Mouse (Mus musculus) liver, embryonic 14.5 days (tissue): ENCODE measurements around the gene D930007J09Rik. TPM values are rescaled to one million over a fixed set of nuclear protein-coding genes. Genes with fewer than 3 reads are reported as not detected.
A peak's percentile ranks its signal among the peaks of the same experiment; 100 is the strongest.

ENCODE experiments used
- ATAC-seq: fragments of 200-750 bp; cut with Nextera tagmentation; 2 replicates; pipeline ENCODE4 v1.8.0; 2017; ENCODE audit warnings: moderate number of reproducible peaks, mild to moderate bottlenecking, moderate library complexity; ENCODE audit not compliant: insufficient read depth
- DNase-seq, 3 experiments: peaks; one replicate each; pipeline ENCODE4 v3.0.0-alpha.2; 2012 to 2013; ENCODE audit warnings: low read depth in 3 of 3, low spot score in 3 of 3
- H3K27ac ChIP-seq: fragments of 300-500 bp; sonication (generic); 2 replicates; pipeline ENCODE4 v1.5.1; 2014; ENCODE audit warnings: moderate library complexity, mild to moderate bottlenecking, control low read depth, inconsistent platforms
- H3K27me3 ChIP-seq: fragments of 300-500 bp; sonication (generic); 2 replicates; pipeline ENCODE4 v1.6.1; 2014; ENCODE audit warnings: mild to moderate bottlenecking, low read length, moderate library complexity; ENCODE audit not compliant: control insufficient read depth, insufficient read depth
- H3K36me3 ChIP-seq: fragments of 300-500 bp; sonication (generic); replicated peaks from 2 replicates; pipeline ENCODE4 v1.6.1; 2014; ENCODE audit warnings: low read depth; ENCODE audit not compliant: control insufficient read depth, insufficient read depth
- H3K4me1 ChIP-seq, 2 experiments: fragments of 200-500 bp in 1 of 2; fragments of 300-500 bp in 1 of 2; sonication (generic) in 1 of 2; replicated peaks; 2 replicates each; pipeline ENCODE4 v1.6.1; 2012 to 2014; ENCODE audit warnings: antibody characterized with exemption in 1 of 2, inconsistent platforms in 1 of 2, low read length in 1 of 2; ENCODE audit not compliant: control insufficient read depth in 2 of 2, insufficient read depth in 2 of 2
- H3K4me2 ChIP-seq: fragments of 300-500 bp; sonication (generic); 2 replicates; pipeline ENCODE4 v1.6.1; 2014; ENCODE audit warnings: low read depth, mild to moderate bottlenecking, control low read depth, moderate library complexity
- H3K4me3 ChIP-seq, 2 experiments: fragments of 200-500 bp in 1 of 2; fragments of 300-500 bp in 1 of 2; sonication (generic) in 1 of 2; 2 replicates each; pipeline ENCODE4 v1.5.1; 2012 to 2014; ENCODE audit warnings: low read depth in 2 of 2, low read length in 2 of 2, mild to moderate bottlenecking in 2 of 2, control low read depth in 1 of 2, inconsistent platforms in 1 of 2, moderate library complexity in 1 of 2; ENCODE audit not compliant: insufficient read depth in 1 of 2
- H3K9ac ChIP-seq: fragments of 300-500 bp; sonication (generic); replicated peaks from 2 replicates; pipeline ENCODE4 v1.6.1; 2014; ENCODE audit warnings: mild to moderate bottlenecking, control low read depth, moderate library complexity
- H3K9me3 ChIP-seq: fragments of 300-500 bp; sonication (generic); 2 replicates; pipeline ENCODE4 v1.6.1; 2016; ENCODE audit warnings: low read length, mixed read lengths; ENCODE audit not compliant: control insufficient read depth
- CTCF ChIP-seq: IDR thresholded peaks from 2 replicates; pipeline ENCODE4 v1.5.1; 2016; ENCODE audit warnings: antibody characterized with exemption, low read depth, control low read depth
- EP300 ChIP-seq: IDR thresholded peaks from 2 replicates; pipeline ENCODE4 v1.6.1; 2016; ENCODE audit warnings: antibody characterized with exemption, low read depth
- WGBS: fragments of 180-500 bp; shearing (Covaris S2); extraction: QIAGEN DNeasy Blood & Tissue Kit; methylation state at CpG from one replicate; pipeline ENCODE4 v1.1.7; 2014; ENCODE audit not compliant: insufficient replicate concordance; 5-methylcytosine and 5-hydroxymethylcytosine counted together
- polyA plus RNA-seq, 2 experiments: library from polyadenylated mRNA; depleted of rRNA in 1 of 2; stranded (reverse) in 1 of 2; unstranded in 1 of 2; fragments of >200 nt; fragmentation: Nextera tagmentation in 1 of 2; extraction: Ambion mirVana in 1 of 2; gene quantifications; 2 replicates each; pipeline versions ENCODE4 v1.2.1 to v1.2.3; 2012 to 2014

D930007J09Rik gene
- polyA plus RNA-seq, 2 experiments: not detected

DNA sequence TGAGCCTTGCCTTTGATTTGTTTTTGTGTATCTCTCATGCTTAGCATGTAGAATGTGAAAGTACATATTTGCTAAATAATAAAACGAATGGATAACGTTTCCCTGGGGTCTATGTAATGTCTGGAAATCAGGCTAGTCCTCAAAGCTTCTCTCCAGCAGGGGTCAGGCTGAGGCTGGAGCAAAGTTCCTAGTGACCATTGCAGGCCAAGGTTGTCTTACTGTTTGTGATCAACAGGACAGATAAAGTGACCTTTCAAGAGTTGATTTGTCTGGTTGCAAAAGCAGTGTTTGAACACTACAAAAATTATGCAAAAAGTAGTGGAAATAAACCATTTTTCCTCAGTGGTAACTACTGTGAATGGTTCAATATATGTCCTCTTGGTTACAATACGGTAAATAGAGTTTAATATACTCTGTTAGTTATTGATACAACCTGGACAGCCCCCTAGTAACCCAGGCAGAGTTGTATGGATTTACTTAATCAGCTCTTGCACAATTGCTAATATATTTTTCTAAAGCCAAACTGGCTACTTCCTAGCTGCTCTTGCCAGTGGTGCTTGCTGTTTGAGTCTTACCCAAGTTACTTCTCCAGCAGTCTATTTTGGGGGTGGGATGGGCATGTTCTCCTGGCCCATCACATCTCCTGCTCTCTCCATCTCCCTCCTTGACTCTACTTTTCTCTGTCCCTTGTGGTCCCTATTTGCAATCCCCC is 24.6 kb upstream of the D930007J09Rik start:
- no peaks in the 10 kb centered on the region for H3K9me3 ChIP-seq
- H3K36me3 ChIP-seq: peaks cover 3% of the 10 kb centered on the region; the same call in 1 of the 2 replicates
- no peak overlapping the region for H3K27ac ChIP-seq
- no peaks in the 10 kb centered on the region for H3K27me3 ChIP-seq
- no peak overlapping the region for H3K4me2 ChIP-seq
- no peak for DNase-seq
- no peak for ATAC-seq
- 57% methylated on average over 3 of the region's 3 CpGs for WGBS
- H3K4me1 ChIP-seq: peaks cover 0 to 3% of the 10 kb centered on the region in 2 experiments; a peak in 2 of 4 replicates
- H3K9ac ChIP-seq: no peak overlapping the region
- H3K4me3 ChIP-seq: no peak overlapping the region
- TF ChIP-seq CTCF (peak; percentile 31; the same call in 1 of the 2 replicates), EP300 (no peak)

DNA sequence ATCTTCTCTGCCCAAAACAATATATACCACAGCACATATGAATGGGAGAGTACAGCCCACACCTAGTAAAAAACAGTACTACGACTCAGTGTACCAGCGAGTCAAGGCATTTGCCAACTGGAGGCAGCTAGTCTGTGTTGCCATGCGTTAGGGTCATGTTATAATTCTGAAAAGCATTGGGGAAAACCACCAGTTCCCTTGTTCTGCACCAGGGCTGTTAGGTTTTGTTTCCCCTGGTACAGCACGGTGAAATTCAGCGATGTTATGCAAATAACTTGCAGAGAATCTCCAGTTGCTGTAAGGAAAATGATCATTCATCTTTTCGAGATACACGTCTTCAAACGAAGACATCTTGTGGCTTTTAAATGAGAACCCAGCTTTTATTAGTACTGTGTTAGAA is 22.9 kb upstream of the D930007J09Rik start:
- WGBS: 74% methylated on average over 8 of the region's 8 CpGs
- ATAC-seq: no peak

DNA sequence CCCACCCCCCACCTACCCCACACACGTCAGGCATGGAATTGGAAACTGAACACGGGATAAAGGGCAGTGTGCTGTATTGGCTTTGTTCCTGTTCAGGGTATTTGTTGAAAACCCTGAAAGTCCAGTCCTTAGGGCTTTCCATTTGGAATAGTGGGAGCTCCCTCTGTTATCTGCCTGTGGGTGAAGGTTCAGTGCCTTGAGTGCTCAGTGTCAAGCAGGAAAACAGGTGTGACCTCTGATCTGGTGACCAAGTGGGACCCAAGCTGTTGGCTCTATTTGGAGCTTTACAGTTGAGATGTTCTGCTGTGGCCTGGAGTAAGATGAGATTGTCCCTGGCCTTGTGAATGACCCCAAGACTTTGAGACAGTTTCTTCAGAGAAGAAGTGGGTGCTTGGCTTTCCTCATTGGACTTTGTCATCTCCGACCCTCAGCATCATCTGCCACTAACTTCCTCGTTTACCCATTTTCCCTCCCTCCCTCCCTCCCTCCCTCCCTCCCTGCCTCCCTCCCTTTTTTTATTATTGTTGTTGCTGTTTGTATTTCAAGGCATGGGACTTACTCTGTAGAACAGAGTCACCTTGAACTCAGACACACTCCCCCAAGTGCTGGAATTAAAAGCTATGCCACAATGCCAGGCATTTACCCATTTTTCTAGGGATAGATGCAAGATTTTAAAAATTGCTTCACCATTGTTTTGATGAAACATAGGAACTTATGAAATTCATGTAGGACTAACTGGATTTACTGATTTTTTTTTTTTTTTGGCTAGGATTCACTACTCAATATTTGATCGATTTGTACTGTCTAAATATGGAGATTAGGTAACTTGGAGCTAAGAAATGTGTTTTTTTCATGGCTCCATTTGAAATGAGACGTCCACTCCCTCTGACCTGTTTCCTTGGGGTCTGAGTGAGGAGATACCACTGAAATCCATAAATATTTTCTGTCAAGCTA is 22.0 kb upstream of the D930007J09Rik start:
- Histone ChIP-seq H3K36me3 (peaks cover 4% of the 10 kb centered on the region), H3K27me3 (no peaks in the 10 kb centered on the region), H3K4me1 (no peaks in the 10 kb centered on the region), H3K4me3 (no peak overlapping the region), H3K4me2 (no peak overlapping the region), H3K9ac (no peak overlapping the region), H3K9me3 (no peaks in the 10 kb centered on the region), H3K27ac (no peak overlapping the region)
- WGBS: 54% methylated on average over 6 of the region's 6 CpGs
- no peak for TF ChIP-seq CTCF
- no peak for TF ChIP-seq EP300
- no peak for DNase-seq
- no peak for ATAC-seq

More for the DNA sequence above, 22.9 kb upstream of the D930007J09Rik start:
- TF ChIP-seq CTCF (no peak), EP300 (no peak)
- no peaks in the 10 kb centered on the region for H3K4me1 ChIP-seq
- no peak overlapping the region for H3K27ac ChIP-seq
- H3K9ac ChIP-seq: no peak overlapping the region
- H3K9me3 ChIP-seq: no peaks in the 10 kb centered on the region
- H3K27me3 ChIP-seq: no peaks in the 10 kb centered on the region
- peaks cover 3% of the 10 kb centered on the region for H3K36me3 ChIP-seq
- H3K4me3 ChIP-seq: no peak overlapping the region
- DNase-seq: no peak
- no peak overlapping the region for H3K4me2 ChIP-seq

DNA sequence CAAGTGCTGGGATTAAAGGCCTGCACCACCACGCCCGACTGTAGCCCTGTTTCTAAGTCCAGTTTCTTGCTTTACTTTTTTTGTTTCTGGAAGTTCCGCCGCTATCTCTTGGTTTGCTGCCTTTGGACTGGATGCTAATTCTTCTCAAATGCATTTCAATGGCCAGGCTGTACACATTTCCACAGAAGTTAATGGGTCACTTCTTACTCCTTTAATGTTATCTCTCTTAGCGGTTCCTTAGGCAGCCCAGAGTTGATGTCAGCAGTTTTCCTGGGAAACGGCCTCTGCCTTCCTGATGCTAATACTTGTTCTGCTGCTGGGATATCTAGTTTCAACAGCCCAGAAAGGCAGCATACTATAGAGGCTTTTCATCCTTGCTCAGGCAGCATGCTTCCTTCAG is 20.5 kb upstream of the D930007J09Rik start:
- no peak overlapping the region for H3K27ac ChIP-seq
- ATAC-seq (no peak), DNase-seq (no peak)
- no peak overlapping the region for H3K4me2 ChIP-seq
- no peak overlapping the region for H3K4me3 ChIP-seq
- no peaks in the 10 kb centered on the region for H3K9me3 ChIP-seq
- H3K9ac ChIP-seq: no peak overlapping the region
- no peaks in the 10 kb centered on the region for H3K27me3 ChIP-seq
- H3K4me1 ChIP-seq: no peaks in the 10 kb centered on the region
- TF ChIP-seq EP300: no peak
- no peak for TF ChIP-seq CTCF
- peaks cover 8% of the 10 kb centered on the region for H3K36me3 ChIP-seq
- whole genome bisulfite sequencing: 71% methylated on average over 6 of the region's 6 CpGs

DNA sequence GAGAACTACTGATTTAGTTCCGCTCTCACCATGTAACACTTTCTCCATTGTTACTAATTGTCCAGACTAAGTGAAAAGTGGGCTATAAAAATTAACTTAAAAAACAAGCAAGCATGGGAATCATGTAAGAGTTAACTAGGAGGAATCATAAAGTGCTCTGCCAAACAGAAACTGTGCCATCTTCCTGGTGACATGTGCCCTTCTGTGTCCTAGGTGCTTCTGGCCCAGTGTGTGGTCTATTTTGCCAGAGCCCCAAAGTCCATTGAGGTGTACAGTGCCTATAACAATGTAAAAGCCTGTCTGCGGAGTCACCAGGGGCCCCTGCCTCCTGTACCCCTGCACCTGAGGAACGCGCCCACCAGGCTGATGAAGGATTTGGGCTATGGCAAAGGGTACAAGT is 19.0 kb upstream of the D930007J09Rik start:
- Histone ChIP-seq H3K4me1 (no peaks in the 10 kb centered on the region), H3K36me3 (peaks cover 19% of the 10 kb centered on the region), H3K4me3 (no peak overlapping the region), H3K9me3 (no peaks in the 10 kb centered on the region), H3K4me2 (no peak overlapping the region), H3K27me3 (no peaks in the 10 kb centered on the region), H3K9ac (no peak overlapping the region), H3K27ac (no peak overlapping the region)
- 74% methylated on average over 4 of the region's 4 CpGs for WGBS
- TF ChIP-seq CTCF: no peak
- no peak for TF ChIP-seq EP300
- ATAC-seq: no peak
- no peak for DNase-seq
